Mouse (Mus musculus) frontal cortex, adult 2 months (tissue): Measurements from ENCODE around the gene Cxcr2. TPM values are rescaled to one million over a fixed set of nuclear protein-coding genes. Genes with fewer than 3 reads are reported as not detected.

Experiments used
- DNase-seq, 2 experiments: peaks; one replicate each; pipeline ENCODE4 v3.0.0; 2022; ENCODE audit warnings: low spot score in 1 of 2; ENCODE audit errors: extremely low spot score in 1 of 2
- polyA plus RNA-seq: library from polyadenylated mRNA; depleted of rRNA; stranded (reverse); fragments of >200 nt; gene quantifications from 2 replicates; pipeline ENCODE4 v1.2.3, GENCODE M21; 2012; rRNA removed

Gene Cxcr2
- polyA plus RNA-seq, 1 experiment = 0.04 TPM

DNA sequence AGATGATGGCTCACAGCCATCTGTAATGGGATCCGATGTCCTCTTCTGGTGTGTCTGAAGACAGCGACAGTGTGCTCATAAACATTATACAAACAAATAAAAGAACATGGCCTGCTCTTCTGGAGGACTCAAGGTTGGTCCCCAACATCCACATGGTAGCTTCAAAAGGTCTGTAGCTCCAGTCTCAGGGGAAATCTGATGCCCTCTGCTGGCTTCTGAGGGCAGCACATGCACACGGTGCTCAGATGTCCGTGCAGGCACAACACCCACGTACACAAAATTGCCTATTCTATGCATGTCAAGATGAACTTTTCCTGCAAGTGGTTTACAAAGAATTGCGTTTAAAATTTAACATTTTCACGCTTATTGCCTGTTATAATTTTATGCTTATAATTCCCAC is 42.2 kb downstream of the Cxcr2 start:
- no peak for DNase-seq

DNA sequence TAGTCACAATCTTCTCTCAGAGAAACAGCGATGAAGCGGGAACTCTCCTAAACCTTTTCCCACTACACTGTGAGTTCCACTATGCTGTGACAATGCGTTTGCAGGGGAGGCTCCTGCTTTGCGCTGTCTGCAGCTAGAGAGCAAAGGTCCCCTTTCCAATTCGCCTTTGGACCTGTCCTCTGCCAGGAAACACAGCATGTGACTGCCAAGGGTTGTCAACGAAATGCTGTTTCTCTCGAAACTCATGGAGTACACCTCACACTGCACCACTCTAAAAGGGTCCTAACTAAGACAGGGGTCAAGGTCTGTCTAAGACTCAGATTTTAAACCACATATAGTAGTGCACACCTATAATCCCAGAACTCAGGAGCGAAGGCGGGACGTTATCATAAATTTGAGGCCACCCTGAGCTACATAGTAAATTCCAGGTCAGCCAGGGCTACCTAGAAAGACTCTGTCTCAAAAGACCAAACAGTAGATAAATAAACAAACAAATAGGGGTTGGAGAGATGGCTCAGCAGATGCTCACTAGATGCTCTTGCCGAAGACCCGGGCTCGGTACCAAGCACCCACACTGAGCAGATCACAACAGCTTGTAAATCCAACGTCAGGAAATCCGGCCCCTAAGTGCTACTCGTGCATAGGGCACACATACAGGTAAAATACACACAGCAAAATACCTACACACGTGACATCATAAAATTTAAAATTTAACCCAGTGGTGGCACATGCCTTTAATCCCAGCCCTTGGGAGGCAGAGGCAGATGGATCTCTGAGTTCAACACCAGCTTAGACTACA is 43.0 kb downstream of the Cxcr2 start:
- DNase-seq = no peak

DNA sequence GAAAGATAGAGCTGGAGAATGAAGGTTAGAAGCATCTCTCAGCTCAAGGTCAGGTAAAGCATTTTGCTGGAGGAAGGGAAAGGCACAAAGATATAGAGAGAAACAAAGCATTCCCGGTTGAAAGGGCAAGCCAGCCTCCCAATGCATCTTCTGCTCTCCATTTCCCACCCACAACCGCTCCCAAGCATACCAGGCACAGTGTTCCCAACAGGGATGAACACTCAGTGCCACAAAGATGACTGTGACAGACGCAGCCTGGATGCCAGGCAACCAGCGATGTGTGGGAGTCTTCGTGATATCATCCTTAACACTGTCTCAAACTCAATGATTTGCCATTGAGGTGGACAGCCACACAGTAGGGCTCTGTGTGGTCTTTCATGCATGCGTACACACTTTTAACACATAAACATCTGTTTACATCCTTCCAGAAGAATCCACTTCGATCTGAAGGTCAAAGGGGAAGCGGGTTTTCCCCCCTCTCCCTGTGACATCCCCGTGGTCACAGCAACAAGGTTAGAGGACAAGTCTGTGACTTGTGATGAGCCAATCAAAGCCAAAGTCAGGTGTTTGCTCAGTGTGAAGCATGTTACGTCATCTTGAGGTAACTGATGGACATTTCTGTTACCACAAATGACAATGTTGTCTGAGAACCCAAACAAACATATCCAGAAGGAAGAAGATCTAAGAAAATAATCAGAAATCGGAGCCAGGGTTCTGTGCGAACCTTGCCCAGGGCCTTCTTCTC is 44.1 kb downstream of the Cxcr2 start:
- DNase-seq = peak; percentile 52 to 71

DNA sequence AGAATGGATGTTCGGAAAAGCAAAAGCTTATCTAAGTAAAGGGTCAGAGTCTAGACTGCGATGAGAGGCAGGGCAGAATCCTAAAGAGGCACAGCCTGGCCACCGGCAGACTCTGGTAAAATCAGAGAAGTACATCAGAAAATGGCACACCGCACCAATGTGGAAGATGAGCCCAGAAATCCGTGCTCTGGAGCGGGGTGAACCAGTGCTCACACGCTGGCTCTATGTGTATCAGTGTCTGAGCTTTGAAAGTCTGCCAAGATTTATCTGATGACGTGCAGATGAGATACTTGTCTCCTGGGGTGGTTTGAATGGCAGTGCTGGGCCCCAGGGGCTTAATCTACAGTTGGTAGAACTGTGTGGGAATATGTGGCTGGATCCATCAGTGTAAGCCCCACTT is 45.3 kb downstream of the Cxcr2 start:
- no peak for DNase-seq

DNA sequence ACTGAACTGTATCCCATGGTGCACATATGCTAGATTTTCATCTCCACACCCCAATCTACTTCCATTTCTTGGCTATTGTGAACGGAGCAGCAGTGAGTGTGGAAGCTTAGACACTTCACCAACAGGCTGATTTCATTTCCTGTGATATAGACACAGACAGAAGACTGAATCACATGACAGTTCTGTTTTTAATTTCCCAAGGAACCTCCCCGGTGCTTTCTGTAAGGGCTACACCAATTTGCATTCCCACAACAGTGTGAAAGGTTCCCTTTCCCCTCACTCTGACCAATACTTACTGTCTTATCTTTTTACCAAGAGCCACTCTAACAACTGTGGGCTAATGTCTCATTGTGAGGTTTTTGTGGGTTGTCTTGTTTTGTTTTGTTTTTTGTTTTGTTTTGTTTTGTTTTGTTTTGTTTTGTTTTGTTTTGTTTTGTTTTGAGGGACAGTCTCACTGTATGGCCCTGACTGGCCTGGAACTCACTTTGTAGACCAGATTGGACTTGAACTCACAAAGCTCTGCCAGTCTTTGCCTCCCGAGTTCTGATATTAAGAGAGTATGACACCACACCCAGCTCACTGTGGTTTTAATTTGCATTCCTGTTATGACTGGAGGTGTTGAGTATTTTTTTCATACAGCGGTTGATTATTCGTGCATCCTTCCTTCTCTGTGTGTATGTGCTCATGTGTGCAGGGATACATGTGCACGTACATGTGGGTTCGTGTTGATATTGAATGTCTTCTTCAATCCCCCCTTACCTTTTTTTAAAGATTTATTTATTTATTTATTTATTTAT is 47.5 kb downstream of the Cxcr2 start:
- DNase-seq = no peak

DNA sequence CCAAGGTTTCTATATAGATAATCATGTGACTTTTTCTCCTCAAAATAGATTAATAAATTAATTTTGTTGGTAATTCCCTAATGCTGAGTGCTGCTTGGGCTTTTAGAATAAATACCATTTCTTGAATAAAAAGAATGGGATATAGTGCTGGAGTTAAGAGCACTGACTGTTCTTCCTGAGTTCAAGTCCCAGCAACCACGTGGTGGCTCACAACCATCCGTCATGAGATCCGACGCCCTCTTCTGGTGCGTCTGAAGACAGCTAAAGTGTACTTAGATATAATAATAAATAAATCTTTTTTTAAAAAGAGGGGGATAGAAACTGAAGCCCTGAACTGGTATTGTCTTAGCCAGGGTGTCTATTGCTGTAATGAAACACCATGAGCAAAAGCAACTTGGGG is 49.7 kb downstream of the Cxcr2 start:
- no peak for DNase-seq

DNA sequence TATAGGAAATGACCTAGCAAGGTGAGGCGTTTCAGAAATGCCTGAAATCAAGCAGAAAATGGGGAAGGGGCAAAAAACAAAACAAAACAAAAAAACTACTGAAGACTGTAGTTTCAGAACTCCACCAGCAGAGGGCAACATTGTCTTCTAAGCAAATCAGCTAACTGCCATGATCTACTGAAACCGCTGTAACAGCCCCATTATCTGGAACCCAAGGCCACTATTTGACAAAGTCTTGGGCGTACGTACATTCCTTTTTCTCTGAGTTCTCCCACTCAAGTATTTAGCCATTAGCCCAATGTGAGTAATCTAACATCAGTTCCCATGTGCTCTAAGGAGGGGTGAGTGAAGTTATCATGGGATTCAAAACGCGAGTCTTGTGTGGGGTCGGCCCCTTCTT is 52.1 kb downstream of the Cxcr2 start:
- DNase-seq = peak in 1 of 2 experiments; percentile 50

DNA sequence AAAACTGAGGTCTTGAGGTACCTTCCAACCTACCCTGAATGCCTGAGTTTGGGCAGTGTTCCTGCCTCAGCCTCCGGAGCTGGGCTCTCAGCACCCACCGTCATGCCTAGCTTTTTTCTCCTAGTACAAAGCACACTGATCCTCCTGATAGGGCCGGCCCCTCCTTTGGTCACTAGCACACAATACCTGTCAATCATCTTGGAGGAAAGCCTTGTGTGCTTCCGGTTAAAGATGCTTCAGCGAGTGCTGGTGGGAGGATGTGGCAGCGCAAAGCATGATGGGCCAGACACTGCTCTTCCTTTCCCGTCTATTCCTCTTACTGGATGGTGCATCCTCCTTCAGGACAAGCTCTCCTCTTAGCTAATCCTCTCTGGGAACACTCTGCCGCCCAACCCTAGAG is 52.9 kb downstream of the Cxcr2 start:
- no peak for DNase-seq

DNA sequence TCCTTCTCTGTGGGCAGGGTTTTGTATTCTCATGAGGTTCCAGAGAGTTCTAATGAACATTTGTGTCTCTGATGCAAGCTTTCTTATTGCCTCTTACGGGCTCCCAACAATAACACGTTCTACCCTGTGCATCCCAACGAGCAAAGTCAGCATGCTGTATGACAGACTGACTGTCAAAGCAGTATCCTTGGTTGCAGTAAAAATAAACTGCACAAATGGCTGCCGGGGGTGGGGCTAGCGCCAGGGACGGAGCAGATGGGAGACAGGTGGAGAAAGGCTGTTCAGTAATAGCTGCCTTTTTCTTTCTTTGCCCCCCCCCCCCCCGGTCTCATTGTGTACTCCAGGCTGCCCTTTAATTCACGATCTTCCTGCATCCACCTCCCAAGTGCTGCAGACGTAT is 54.1 kb downstream of the Cxcr2 start:
- peak in 1 of 2 experiments; percentile 44 for DNase-seq

DNA sequence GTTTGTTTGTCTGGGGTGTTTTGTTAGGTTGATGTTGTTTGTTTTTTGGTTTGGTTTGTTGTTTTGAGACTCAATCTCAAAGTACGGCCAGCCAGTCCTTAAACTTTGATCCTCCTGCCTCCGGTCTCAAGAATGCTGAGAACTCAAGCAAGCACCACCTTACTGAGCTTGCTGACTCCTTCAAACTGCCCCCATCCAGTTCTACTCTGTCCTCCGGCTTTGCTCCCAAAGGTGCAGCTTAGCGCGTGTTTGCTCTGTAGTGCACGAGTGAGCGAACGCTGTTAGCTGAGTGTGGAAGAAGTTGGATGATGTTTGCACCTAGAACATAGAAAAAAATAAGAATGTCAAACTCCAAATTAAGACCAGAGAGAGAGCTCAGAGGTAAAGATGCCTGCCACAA is 55.2 kb downstream of the Cxcr2 start:
- DNase-seq = no peak

Other genes starting within 250 kb of the Cxcr2 start
- gene Tns1, start 29.5 kb upstream of the Cxcr2 start, polyA plus RNA-seq = 22.4 and 25.7 TPM in 2 replicates
- 0.08 TPM in 2 replicates for gene Rufy4, start 28.4 kb upstream of the Cxcr2 start, polyA plus RNA-seq
- not detected in 2 replicates for gene Cxcr1, start 40.6 kb downstream of the Cxcr2 start, polyA plus RNA-seq
- 213 and 235 TPM in 2 replicates for gene Arpc2, start 82.1 kb downstream of the Cxcr2 start, polyA plus RNA-seq
- gene Gpbar1, start 124.6 kb downstream of the Cxcr2 start, polyA plus RNA-seq = 0.14 TPM in 1 of 2 replicates, not detected in the other
- 182 and 184 TPM in 2 replicates for gene Aamp, start 130.7 kb downstream of the Cxcr2 start, polyA plus RNA-seq
- gene Pnkd, start 130.9 kb downstream of the Cxcr2 start, polyA plus RNA-seq = 110 and 135 TPM in 2 replicates
- gene Tmbim1, start 151.6 kb downstream of the Cxcr2 start, polyA plus RNA-seq = 25.7 and 33.6 TPM in 2 replicates
- gene Catip, start 208.1 kb downstream of the Cxcr2 start, polyA plus RNA-seq = 5.3 and 6.0 TPM in 2 replicates
- gene Slc11a1, start 221.2 kb downstream of the Cxcr2 start, polyA plus RNA-seq = 5.5 and 9.1 TPM in 2 replicates
- 27.4 and 27.7 TPM in 2 replicates for gene Ctdsp1, start 237.5 kb downstream of the Cxcr2 start, polyA plus RNA-seq